Mouse (Mus musculus) kidney, adult 2 months (tissue): ENCODE results near the gene CN725425.

Experiments used
- CTCF ChIP-seq: fragments of 200-500 bp; conservative IDR thresholded peaks from 2 replicates; pipeline ENCODE4 v1.5.1; 2011; ENCODE audit warnings: low read depth, mild to moderate bottlenecking, control low read depth, low read length, moderate library complexity, mixed read lengths; ENCODE audit not compliant: insufficient read depth, insufficient read length
- POLR2A ChIP-seq: fragments of 200-500 bp; IDR thresholded peaks from one replicate; pipeline ENCODE4 v1.6.1; 2011; ENCODE audit warnings: low read depth, low read length, control low read depth

- TF ChIP-seq POLR2A = no peak
- peak; percentile 41 for TF ChIP-seq CTCF
Measured at GRCm38 (mm10) chr15:91304296-91304852, 105.1 kb downstream of the CN725425 start.
